Comparison of ENCODE assay signal across 9 mouse cellular contexts in the genomic region with DNA sequence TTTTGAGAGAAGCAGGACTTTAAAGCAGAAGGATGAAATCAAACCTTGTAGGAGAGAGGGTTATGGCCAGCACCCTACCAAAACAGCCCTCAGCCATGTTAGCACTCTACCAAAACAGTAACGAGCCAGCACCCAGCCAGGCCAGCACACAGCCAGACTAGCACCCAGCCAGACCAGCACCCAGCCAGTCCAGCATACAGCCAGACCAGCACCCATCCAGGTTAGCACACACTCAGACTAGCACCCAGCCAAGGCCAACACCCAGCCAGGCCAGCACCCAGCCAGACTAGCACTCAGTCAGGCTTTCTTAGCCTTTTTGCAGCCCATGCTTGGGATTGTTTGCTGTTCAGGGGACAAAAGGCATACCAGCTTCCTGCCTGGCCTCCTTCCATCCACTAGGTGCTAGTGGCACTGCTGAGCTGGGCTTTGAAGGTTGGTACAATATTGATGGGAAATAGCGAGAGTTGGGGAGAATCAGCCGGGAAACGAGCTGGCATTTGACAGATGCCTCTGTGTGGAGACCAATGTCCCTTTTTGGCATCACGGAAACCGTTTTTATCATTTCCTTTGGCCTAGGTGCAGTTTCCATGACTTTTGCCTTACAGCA.
DNase-seq lines count a peak whose midpoint lies in the region; ATAC-seq lines count a peak whose summit lies in the region.
"Had no signal": no experiment of that assay in that cellular context is flagged by ENCODE, and none has a peak within 500 bp of the region (broad histone marks: within the 10 kb centered on the region; RNA-seq: fewer than 3 reads in every experiment).

No protein-coding gene starts in this region.

- peak overlapping the region; percentile 66 for H3K27ac ChIP-seq in hindbrain, embryonic 12.5 days
- H3K27ac ChIP-seq: limb, embryonic 13.5 days had no signal

- no peaks in the 10 kb centered on the region for H3K9me3 ChIP-seq in hindbrain, embryonic 12.5 days (replicated peaks)
- H3K9me3 ChIP-seq: limb, embryonic 13.5 days had no signal

- peak; percentile 51 for ATAC-seq in hindbrain, embryonic 12.5 days (ENCODE audit: low FRiP score)

- no peak overlapping the region for H3K4me2 ChIP-seq in hindbrain, embryonic 12.5 days (replicated peaks)
- H3K4me2 ChIP-seq: limb, embryonic 13.5 days had no signal

- H3K36me3 ChIP-seq in hindbrain, embryonic 12.5 days, result no peaks in the 10 kb centered on the region
- H3K36me3 ChIP-seq: limb, embryonic 13.5 days had no signal

- H3K4me3 ChIP-seq in hindbrain, embryonic 12.5 days, result no peak overlapping the region
- H3K4me3 ChIP-seq: limb, embryonic 13.5 days had no signal

- H3K27me3 ChIP-seq in hindbrain, embryonic 12.5 days, result no peaks in the 10 kb centered on the region
- H3K27me3 ChIP-seq: limb, embryonic 13.5 days had no signal

- H3K4me1 ChIP-seq in hindbrain, embryonic 12.5 days, result peaks cover 4% of the 10 kb centered on the region

- 55% methylated on average over 6 of the region's 6 CpGs for whole genome bisulfite sequencing in hindbrain, embryonic 12.5 days

- peak; percentile 92 for DNase-seq in heart, adult 11 months
- DNase-seq in heart, adult 9 months (ENCODE audit: low spot score in 2 of 2), result no peak
- peak; percentile 17 for DNase-seq in right cerebral cortex, postnatal 14 days
- DNase-seq in right cerebral cortex, adult 2 months (ENCODE audit: low spot score in 2 of 2), result no peak
- peak; percentile 49 for DNase-seq in retina, postnatal 1 day
- no peak for DNase-seq in spleen, postnatal 36 days (ENCODE audit: low spot score in 2 of 2)
- DNase-seq in thymus, adult 18-20 months, result no peak

- no peak overlapping the region for H3K9ac ChIP-seq in hindbrain, embryonic 12.5 days
- H3K9ac ChIP-seq: limb, embryonic 13.5 days had no signal

Comparison
In these comparisons a context has a peak if more than half of its experiments do, and no peak if none do; other contexts are left out.
1. DNase-seq: peak in heart, adult 11 months (single experiment), right cerebral cortex, postnatal 14 days (single experiment) and retina, postnatal 1 day (single experiment); none in heart, adult 9 months (0 of 2), right cerebral cortex, adult 2 months (0 of 2), spleen, postnatal 36 days (0 of 2) and thymus, adult 18-20 months (0 of 2).